Mouse (Mus musculus) right cerebral cortex, adult 2 months (tissue): ENCODE data around the gene Jak2.

Source experiments
- DNase-seq, 2 experiments: peaks; one replicate each; pipeline ENCODE4 v3.0.0; 2021 to 2022; ENCODE audit warnings: low spot score in 2 of 2

The Jak2 gene

GRCm38 (mm10) chr19:29300919-29301318, 49.3 kb downstream of the Jak2 start:
- DNase-seq, result no peak

GRCm38 (mm10) chr19:29302119-29302518, 50.5 kb downstream of the Jak2 start:
- DNase-seq, result no peak

- no peak for DNase-seq
Observed at GRCm38 (mm10) chr19:29308832-29309231, 57.2 kb downstream of the Jak2 start.

GRCm38 (mm10) chr19:29311791-29312190, 60.2 kb downstream of the Jak2 start:
- peak; percentile 27 to 34 for DNase-seq

- DNase-seq, result no peak
Observed at GRCm38 (mm10) chr19:29312661-29313060, 61.0 kb downstream of the Jak2 start.

- DNase-seq, result no peak
Observed at GRCm38 (mm10) chr19:29323416-29324049, 71.9 kb downstream of the Jak2 start.

- peak; percentile 11 to 13 for DNase-seq
Observed at GRCm38 (mm10) chr19:29325053-29325851, 73.6 kb downstream of the Jak2 start, which contains the start of gene Insl6. TSS of gene Insl6 (minus strand) at chr19:29325356.

GRCm38 (mm10) chr19:29325852-29326180, 74.2 kb downstream of the Jak2 start:
- DNase-seq, result no peak

GRCm38 (mm10) chr19:29326396-29326795, 74.8 kb downstream of the Jak2 start:
- no peak for DNase-seq

GRCm38 (mm10) chr19:29326822-29327552, 75.4 kb downstream of the Jak2 start:
- no peak for DNase-seq

GRCm38 (mm10) chr19:29334068-29334745, 82.6 kb downstream of the Jak2 start, which contains the start of gene Rln1:
TSS of gene Rln1 (minus strand) at chr19:29334670.
- DNase-seq, result peak; percentile 27 to 45

GRCm38 (mm10) chr19:29336624-29337023, 85.0 kb downstream of the Jak2 start:
- no peak for DNase-seq

- DNase-seq, result no peak
Observed at GRCm38 (mm10) chr19:29341029-29341428, 89.4 kb downstream of the Jak2 start.

GRCm38 (mm10) chr19:29342281-29342680, 90.7 kb downstream of the Jak2 start:
- no peak for DNase-seq

GRCm38 (mm10) chr19:29344868-29345267, 93.2 kb downstream of the Jak2 start:
- no peak for DNase-seq

GRCm38 (mm10) chr19:29345636-29346035, 94.0 kb downstream of the Jak2 start:
- no peak for DNase-seq

GRCm38 (mm10) chr19:29350991-29351390, 99.4 kb downstream of the Jak2 start:
- no peak for DNase-seq

GRCm38 (mm10) chr19:29354895-29355877, 103.6 kb downstream of the Jak2 start:
- DNase-seq, result peak; percentile 88 to 89

- DNase-seq, result no peak
Observed at GRCm38 (mm10) chr19:29356281-29356680, 104.7 kb downstream of the Jak2 start.

- no peak for DNase-seq
Observed at GRCm38 (mm10) chr19:29360251-29360650, 108.6 kb downstream of the Jak2 start.
